Mouse (Mus musculus) hindlimb bud, embryonic 11.5 days (tissue): ENCODE results near the gene Ankrd27.

ENCODE experiments used
- DNase-seq: peaks from one replicate; pipeline ENCODE4 v3.0.0-alpha.2; 2012; ENCODE audit warnings: low read depth, low spot score; ENCODE audit errors: extremely low spot score

Gene Ankrd27

DNA sequence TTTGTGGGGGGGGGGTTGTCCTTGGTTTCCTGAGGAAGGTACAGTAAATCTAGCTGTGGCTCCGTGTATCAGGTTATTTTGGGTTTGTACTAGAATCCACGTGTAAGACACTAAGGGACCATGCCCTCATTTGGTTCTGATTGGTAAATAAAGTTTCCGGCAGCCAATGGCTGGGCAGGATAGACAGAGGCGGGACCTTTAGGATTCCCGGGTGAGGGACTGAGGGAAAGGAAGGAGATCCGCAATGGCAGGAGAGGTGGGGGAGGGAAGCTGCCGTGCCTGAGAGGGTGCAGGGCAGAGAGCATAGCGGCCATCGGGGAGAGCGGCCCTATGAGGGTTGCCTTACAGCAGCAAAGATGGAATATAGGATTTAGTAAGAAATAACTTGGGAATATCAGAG is 101.2 kb downstream of the Ankrd27 start:
- DNase-seq: no peak

DNA sequence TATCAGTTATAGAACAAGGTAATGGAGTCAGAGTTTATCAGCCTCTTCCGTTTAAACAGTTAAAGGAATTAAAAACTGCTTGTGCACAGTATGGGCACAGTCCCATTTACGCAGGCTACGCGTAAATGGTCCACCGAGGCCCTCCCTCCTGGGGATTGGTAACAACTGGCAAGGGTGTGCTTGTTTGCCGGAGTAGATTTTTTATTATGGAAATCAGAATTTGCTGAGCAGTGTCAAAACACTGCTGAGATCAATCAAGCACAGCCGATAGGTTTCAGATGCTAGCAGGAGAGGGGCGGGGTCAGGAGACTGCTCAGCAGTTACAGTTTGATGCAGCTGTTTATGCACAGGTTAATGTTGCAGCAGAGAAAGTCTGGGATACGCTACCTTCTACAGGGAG is 102.2 kb downstream of the Ankrd27 start:
- DNase-seq: no peak
